Mouse (Mus musculus) liver, embryonic 14.5 days (tissue): ENCODE results near the gene Cd59a.

Experiments
- CTCF ChIP-seq: IDR thresholded peaks from 2 replicates; pipeline ENCODE4 v1.5.1; 2016; ENCODE audit warnings: antibody characterized with exemption, low read depth, control low read depth
- EP300 ChIP-seq: IDR thresholded peaks from 2 replicates; pipeline ENCODE4 v1.6.1; 2016; ENCODE audit warnings: antibody characterized with exemption, low read depth

GRCm38 (mm10) chr2:104147910-104148561 is 52.4 kb downstream of the Cd59a start:
- TF ChIP-seq CTCF = no peak
- no peak for TF ChIP-seq EP300
